ENCODE assay signal across 20 mouse cellular contexts in genomic region chr2:165719382-165719781, GRCm38 (mm10).
"Had no signal": no experiment of that assay in that cellular context is flagged by ENCODE, and none has a peak within 500 bp of the region (broad histone marks: within the 10 kb centered on the region; RNA-seq: fewer than 3 reads in every experiment).

No protein-coding gene starts in this region.

- H3K36me3 ChIP-seq: liver, embryonic 12.5 days; liver, embryonic 15.5 days; lung, embryonic 15.5 days; midbrain, embryonic 10.5 days; midbrain, embryonic 13.5 days; stomach, embryonic 15.5 days had no signal

- H3K4me1 ChIP-seq: liver, embryonic 12.5 days; liver, embryonic 15.5 days; lung, embryonic 15.5 days; stomach, embryonic 15.5 days had no signal

- H3K27me3 ChIP-seq: liver, embryonic 12.5 days; liver, embryonic 15.5 days; lung, embryonic 15.5 days; midbrain, embryonic 13.5 days; neural tube, embryonic 13.5 days; stomach, embryonic 15.5 days had no signal

- H3K4me3 ChIP-seq: liver, embryonic 12.5 days; liver, embryonic 15.5 days; lung, embryonic 15.5 days; megakaryocyte, embryonic 14.5 days; midbrain, embryonic 10.5 days; midbrain, embryonic 13.5 days; myocyte; neural tube, embryonic 13.5 days; stomach, embryonic 15.5 days had no signal

- H3K9me3 ChIP-seq: liver, embryonic 12.5 days; liver, embryonic 15.5 days; lung, embryonic 15.5 days; midbrain, embryonic 10.5 days; neural tube, embryonic 13.5 days; stomach, embryonic 15.5 days had no signal

- H3K9ac ChIP-seq: liver, embryonic 12.5 days; liver, embryonic 15.5 days; lung, embryonic 15.5 days; midbrain, embryonic 13.5 days; neural tube, embryonic 13.5 days; stomach, embryonic 15.5 days had no signal

- ATAC-seq: liver, embryonic 12.5 days; midbrain, embryonic 13.5 days; midbrain, embryonic 16.5 days had no signal

- H3K4me2 ChIP-seq: liver, embryonic 12.5 days; liver, embryonic 15.5 days; lung, embryonic 15.5 days; midbrain, embryonic 13.5 days; neural tube, embryonic 13.5 days; stomach, embryonic 15.5 days had no signal

- DNase-seq: kidney, postnatal 14 days; kidney, postnatal 4 days; liver; lung, adult 18-20 months; lung, postnatal 10 days; lung, postnatal 36 days; retina, postnatal 1 day; right cerebral cortex, postnatal 25 days; spleen, adult 18-20 months; thymus, postnatal 25 days had no signal

- H3K27ac ChIP-seq: liver, embryonic 12.5 days; liver, embryonic 15.5 days; lung, embryonic 15.5 days; midbrain, embryonic 10.5 days; midbrain, embryonic 13.5 days; neural tube, embryonic 13.5 days; stomach, embryonic 15.5 days had no signal
